Mouse (Mus musculus) kidney, adult 11 months (tissue): ENCODE measurements around the gene Nfkbil1.

ENCODE experiments used
- DNase-seq: peaks from one replicate; pipeline ENCODE4 v3.0.0; 2022

The Nfkbil1 gene

GRCm38 (mm10) chr17:35200398-35200797, 35.2 kb downstream of the Nfkbil1 start:
- no peak for DNase-seq

- no peak for DNase-seq
Measured at GRCm38 (mm10) chr17:35198946-35199345, 36.6 kb downstream of the Nfkbil1 start.

GRCm38 (mm10) chr17:35198029-35198428, 37.6 kb downstream of the Nfkbil1 start:
- no peak for DNase-seq

- no peak for DNase-seq
Measured at GRCm38 (mm10) chr17:35197126-35197525, 38.5 kb downstream of the Nfkbil1 start.

- DNase-seq = no peak
Measured at GRCm38 (mm10) chr17:35196321-35196641, 39.3 kb downstream of the Nfkbil1 start.

- DNase-seq = peak; percentile 63
Measured at GRCm38 (mm10) chr17:35195631-35196320, 39.8 kb downstream of the Nfkbil1 start.

- no peak for DNase-seq
Measured at GRCm38 (mm10) chr17:35194844-35195630, 40.6 kb downstream of the Nfkbil1 start.

- no peak for DNase-seq
Measured at GRCm38 (mm10) chr17:35193881-35194843, 41.4 kb downstream of the Nfkbil1 start, which contains the start of gene Ltb. Gene Ltb (plus strand): TSS chr17:35194439.

- DNase-seq = no peak
Measured at GRCm38 (mm10) chr17:35192924-35193323, 42.7 kb downstream of the Nfkbil1 start.

GRCm38 (mm10) chr17:35191723-35192122, 43.9 kb downstream of the Nfkbil1 start:
- DNase-seq = no peak

- DNase-seq = no peak
Measured at GRCm38 (mm10) chr17:35190096-35190495, 45.5 kb downstream of the Nfkbil1 start.

- no peak for DNase-seq
Measured at GRCm38 (mm10) chr17:35189186-35189585, 46.4 kb downstream of the Nfkbil1 start.

GRCm38 (mm10) chr17:35187959-35188610, 47.5 kb downstream of the Nfkbil1 start, which contains the start of gene Lst1:
Gene Lst1 (minus strand): TSS chr17:35188439.
- no peak for DNase-seq

GRCm38 (mm10) chr17:35187345-35187744, 48.2 kb downstream of the Nfkbil1 start:
- DNase-seq = no peak

GRCm38 (mm10) chr17:35186681-35187080, 48.9 kb downstream of the Nfkbil1 start:
- no peak for DNase-seq

- peak; percentile 52 for DNase-seq
Measured at GRCm38 (mm10) chr17:35185639-35186611, 49.7 kb downstream of the Nfkbil1 start.

- no peak for DNase-seq
Measured at GRCm38 (mm10) chr17:35180093-35180492, 55.5 kb downstream of the Nfkbil1 start.

- peak; percentile 64 for DNase-seq
Measured at GRCm38 (mm10) chr17:35178528-35178927, 57.1 kb downstream of the Nfkbil1 start.

- DNase-seq = no peak
Measured at GRCm38 (mm10) chr17:35175968-35176367, 59.6 kb downstream of the Nfkbil1 start, which contains the start of gene Aif1. Gene Aif1 (minus strand): TSS chr17:35176068.

- DNase-seq = no peak
Measured at GRCm38 (mm10) chr17:35175382-35175781, 60.2 kb downstream of the Nfkbil1 start.
